Mouse (Mus musculus) limb, embryonic 14.5 days (tissue): ENCODE results near the gene Bag3. TPM values are rescaled to one million over a fixed set of nuclear protein-coding genes. Genes with fewer than 3 reads are reported as not detected.

ENCODE experiments used
- ATAC-seq: fragments of 200-750 bp; cut with Nextera tagmentation; 2 replicates; pipeline ENCODE4 v1.8.0; 2017; ENCODE audit warnings: low read depth, moderate number of reproducible peaks, moderate TSS enrichment; ENCODE audit not compliant: low FRiP score
- DNase-seq: peaks from one replicate; pipeline ENCODE4 v3.0.0-alpha.2; 2015; ENCODE audit warnings: low spot score
- H3K27ac ChIP-seq: fragments of 300-500 bp; sonication (generic); replicated peaks from 2 replicates; pipeline ENCODE4 v1.5.1; 2014; ENCODE audit warnings: low read depth, mild to moderate bottlenecking, low read length, moderate library complexity, mixed read lengths
- H3K27me3 ChIP-seq: fragments of 300-500 bp; sonication (generic); 2 replicates; pipeline ENCODE4 v1.6.1; 2014; ENCODE audit warnings: low read length, mixed read lengths; ENCODE audit not compliant: control insufficient read depth, insufficient read depth
- H3K36me3 ChIP-seq: fragments of 300-500 bp; sonication (generic); 2 replicates; pipeline ENCODE4 v1.6.1; 2014; ENCODE audit warnings: mild to moderate bottlenecking, low read length, moderate library complexity, mixed read lengths; ENCODE audit not compliant: control insufficient read depth, insufficient read depth
- H3K4me1 ChIP-seq: fragments of 300-500 bp; sonication (generic); 2 replicates; pipeline ENCODE4 v1.6.1; 2014; ENCODE audit warnings: antibody characterized with exemption, low read length, mixed read lengths; ENCODE audit not compliant: control insufficient read depth, insufficient read depth
- H3K4me2 ChIP-seq: fragments of 300-500 bp; sonication (generic); replicated peaks from 2 replicates; pipeline ENCODE4 v1.6.1; 2014; ENCODE audit warnings: low read depth, mild to moderate bottlenecking, low read length, moderate library complexity; ENCODE audit not compliant: severe bottlenecking
- H3K4me3 ChIP-seq: fragments of 300-500 bp; sonication (generic); replicated peaks from 2 replicates; pipeline ENCODE4 v1.5.1; 2014; ENCODE audit warnings: low read length
- H3K9ac ChIP-seq: fragments of 300-500 bp; sonication (generic); 2 replicates; pipeline ENCODE4 v1.6.1; 2014; ENCODE audit warnings: mild to moderate bottlenecking, low read depth, low read length, moderate library complexity; ENCODE audit not compliant: severe bottlenecking
- H3K9me3 ChIP-seq: fragments of 300-500 bp; sonication (generic); 2 replicates; pipeline ENCODE4 v1.6.1; 2016; ENCODE audit warnings: low read length; ENCODE audit not compliant: control insufficient read depth
- POLR2A ChIP-seq: fragments of 200-500 bp; IDR thresholded peaks from 2 replicates; pipeline ENCODE4 v1.8.0; 2012; ENCODE audit warnings: inconsistent platforms, mild to moderate bottlenecking, moderate library complexity, borderline replicate concordance; ENCODE audit not compliant: insufficient read depth, insufficient read length; ENCODE audit errors: extremely low read depth
- WGBS: fragments of 180-500 bp; shearing (Covaris S2); extraction: QIAGEN DNeasy Blood & Tissue Kit; methylation state at CpG from one replicate; pipeline ENCODE4 v1.1.7; 2014; 5-methylcytosine and 5-hydroxymethylcytosine counted together
- polyA plus RNA-seq, 2 experiments: library from polyadenylated mRNA; depleted of rRNA in 1 of 2; stranded (reverse) in 1 of 2; unstranded in 1 of 2; fragments of >200 nt; fragmentation: Nextera tagmentation in 1 of 2; extraction: Ambion mirVana in 1 of 2; gene quantifications; 2 replicates each; pipeline versions ENCODE4 v1.2.1 to v1.2.3; 2012 to 2014

The Bag3 gene
- polyA plus RNA-seq, 2 experiments, result 18.0 to 22.2 TPM

- TF ChIP-seq POLR2A, result no peak
- H3K36me3 ChIP-seq, result peaks cover 71% of the 10 kb centered on the region
- H3K9me3 ChIP-seq, result no peaks in the 10 kb centered on the region
- H3K4me1 ChIP-seq, result no peaks in the 10 kb centered on the region
- H3K4me3 ChIP-seq, result no peak overlapping the region
- H3K4me2 ChIP-seq, result no peak overlapping the region
- no peak for DNase-seq
- 93% methylated on average over 7 of the region's 7 CpGs for WGBS
- H3K27ac ChIP-seq, result no peak overlapping the region
- no peaks in the 10 kb centered on the region for H3K27me3 ChIP-seq
- no peak overlapping the region for H3K9ac ChIP-seq
- ATAC-seq, result no peak
These were observed 21.3 kb downstream of the Bag3 start for GRCm38 (mm10) chr7:128544566-128545262.

- ATAC-seq (no peak), DNase-seq (no peak)
- H3K27me3 ChIP-seq, result no peaks in the 10 kb centered on the region
- WGBS, result 97% methylated on average over 8 of the region's 8 CpGs
- H3K9me3 ChIP-seq, result no peaks in the 10 kb centered on the region
- no peaks in the 10 kb centered on the region for H3K4me1 ChIP-seq
- no peak overlapping the region for H3K4me3 ChIP-seq
- H3K36me3 ChIP-seq, result peaks cover 64% of the 10 kb centered on the region
- no peak overlapping the region for H3K4me2 ChIP-seq
- no peak for TF ChIP-seq POLR2A
- no peak overlapping the region for H3K27ac ChIP-seq
- no peak overlapping the region for H3K9ac ChIP-seq
These were observed 22.6 kb downstream of the Bag3 start for GRCm38 (mm10) chr7:128546031-128546430.

GRCm38 (mm10) chr7:128549137-128549536, 25.7 kb downstream of the Bag3 start:
- H3K9me3 ChIP-seq, result no peaks in the 10 kb centered on the region
- H3K27ac ChIP-seq, result no peak overlapping the region
- DNase-seq, result no peak
- 34% methylated on average over 4 of the region's 4 CpGs for WGBS
- no peak overlapping the region for H3K4me3 ChIP-seq
- H3K4me2 ChIP-seq, result no peak overlapping the region
- H3K4me1 ChIP-seq, result no peaks in the 10 kb centered on the region
- no peak overlapping the region for H3K9ac ChIP-seq
- no peak for TF ChIP-seq POLR2A
- ATAC-seq, result no peak
- peaks cover 35% of the 10 kb centered on the region for H3K36me3 ChIP-seq
- no peaks in the 10 kb centered on the region for H3K27me3 ChIP-seq

- WGBS, result 58% methylated on average over 1 of the region's 1 CpGs
- no peaks in the 10 kb centered on the region for H3K27me3 ChIP-seq
- ATAC-seq (no peak), DNase-seq (no peak)
- no peak overlapping the region for H3K4me2 ChIP-seq
- peaks cover 26% of the 10 kb centered on the region for H3K36me3 ChIP-seq
- no peaks in the 10 kb centered on the region for H3K9me3 ChIP-seq
- no peak overlapping the region for H3K27ac ChIP-seq
- no peaks in the 10 kb centered on the region for H3K4me1 ChIP-seq
- H3K4me3 ChIP-seq, result no peak overlapping the region
- TF ChIP-seq POLR2A, result no peak
- no peak overlapping the region for H3K9ac ChIP-seq
These were observed 27.1 kb downstream of the Bag3 start for GRCm38 (mm10) chr7:128550328-128551086.

- Histone ChIP-seq H3K4me3 (no peak overlapping the region), H3K4me1 (no peaks in the 10 kb centered on the region), H3K27me3 (no peaks in the 10 kb centered on the region), H3K9ac (no peak overlapping the region), H3K36me3 (peaks cover 21% of the 10 kb centered on the region), H3K27ac (no peak overlapping the region), H3K9me3 (no peaks in the 10 kb centered on the region), H3K4me2 (no peak overlapping the region)
- DNase-seq, result no peak
- ATAC-seq, result no peak
- WGBS, result 69% methylated on average over 3 of the region's 3 CpGs
- no peak for TF ChIP-seq POLR2A
These were observed 27.7 kb downstream of the Bag3 start for GRCm38 (mm10) chr7:128551087-128551457.
